Mouse (Mus musculus) lung, embryonic 16.5 days (tissue): Measurements from ENCODE around the gene Six3. TPM values are rescaled to one million over a fixed set of nuclear protein-coding genes. Genes with fewer than 3 reads are reported as not detected.

Experiments used
- ATAC-seq: fragments of 200-750 bp; cut with Nextera tagmentation; 2 replicates; pipeline ENCODE4 v1.8.0; 2017; ENCODE audit warnings: low read depth, mild to moderate bottlenecking, moderate library complexity
- H3K27ac ChIP-seq: fragments of 300-500 bp; sonication (generic); 2 replicates; pipeline ENCODE4 v1.5.1; 2014; ENCODE audit warnings: mild to moderate bottlenecking, control low read depth, low read length
- H3K27me3 ChIP-seq: fragments of 300-500 bp; sonication (generic); 2 replicates; pipeline ENCODE4 v1.6.1; 2014; ENCODE audit warnings: low read depth, low read length, mixed read lengths; ENCODE audit not compliant: control insufficient read depth, insufficient read depth
- H3K36me3 ChIP-seq: fragments of 300-500 bp; sonication (generic); 2 replicates; pipeline ENCODE4 v1.6.1; 2014; ENCODE audit warnings: low read length; ENCODE audit not compliant: control insufficient read depth, insufficient read depth
- H3K4me1 ChIP-seq: fragments of 300-500 bp; sonication (generic); replicated peaks from 2 replicates; pipeline ENCODE4 v1.6.1; 2014; ENCODE audit warnings: low read length, mixed read lengths; ENCODE audit not compliant: control insufficient read depth, insufficient read depth
- H3K4me2 ChIP-seq: fragments of 300-500 bp; sonication (generic); 2 replicates; pipeline ENCODE4 v1.6.1; 2014; ENCODE audit warnings: low read depth, low read length, control low read depth
- H3K4me3 ChIP-seq: fragments of 300-500 bp; sonication (generic); 2 replicates; pipeline ENCODE4 v1.5.1; 2014; ENCODE audit warnings: mild to moderate bottlenecking, low read length, control low read depth
- H3K9ac ChIP-seq: fragments of 300-500 bp; sonication (generic); 2 replicates; pipeline ENCODE4 v1.6.1; 2014; ENCODE audit warnings: low read length, control low read depth
- H3K9me3 ChIP-seq: fragments of 300-500 bp; sonication (generic); 2 replicates; pipeline ENCODE4 v1.6.1; 2016; ENCODE audit warnings: low read length; ENCODE audit not compliant: control insufficient read depth
- WGBS: fragments of 180-500 bp; shearing (Covaris S2); extraction: QIAGEN DNeasy Blood & Tissue Kit; methylation state at CpG from one replicate; pipeline ENCODE4 v1.1.7; 2014; 5-methylcytosine and 5-hydroxymethylcytosine counted together
- polyA plus RNA-seq: library from polyadenylated mRNA; unstranded; fragments of >200 nt; fragmentation: Nextera tagmentation; extraction: Ambion mirVana; gene quantifications from 2 replicates; pipeline ENCODE4 v1.2.1, GENCODE M21; 2015

The Six3 gene
- polyA plus RNA-seq, 1 experiment from 2014 or later, result not detected

- ATAC-seq, result no peak
- H3K4me1 ChIP-seq, result no peaks in the 10 kb centered on the region
- H3K27me3 ChIP-seq, result peaks cover 60% of the 10 kb centered on the region
- no peak overlapping the region for H3K27ac ChIP-seq
- 50% methylated on average over 5 of the region's 5 CpGs for WGBS
- H3K9ac ChIP-seq, result no peak overlapping the region
- H3K9me3 ChIP-seq, result no peaks in the 10 kb centered on the region
- H3K4me3 ChIP-seq, result no peak overlapping the region
- no peaks in the 10 kb centered on the region for H3K36me3 ChIP-seq
- no peak overlapping the region for H3K4me2 ChIP-seq
Observed at GRCm38 (mm10) chr17:85631106-85631505, 17.7 kb downstream of the Six3 start.

- ATAC-seq, result peak; percentile 54; the same call in 1 of the 2 replicates
- Histone ChIP-seq H3K4me3 (no peak overlapping the region), H3K4me2 (no peak overlapping the region), H3K27ac (no peak overlapping the region), H3K4me1 (no peaks in the 10 kb centered on the region), H3K9ac (no peak overlapping the region), H3K9me3 (no peaks in the 10 kb centered on the region), H3K27me3 (peaks cover 35% of the 10 kb centered on the region), H3K36me3 (no peaks in the 10 kb centered on the region)
- WGBS, result 1% methylated on average over 13 of the region's 13 CpGs
Observed at GRCm38 (mm10) chr17:85633619-85634018, 20.2 kb downstream of the Six3 start.

DNA sequence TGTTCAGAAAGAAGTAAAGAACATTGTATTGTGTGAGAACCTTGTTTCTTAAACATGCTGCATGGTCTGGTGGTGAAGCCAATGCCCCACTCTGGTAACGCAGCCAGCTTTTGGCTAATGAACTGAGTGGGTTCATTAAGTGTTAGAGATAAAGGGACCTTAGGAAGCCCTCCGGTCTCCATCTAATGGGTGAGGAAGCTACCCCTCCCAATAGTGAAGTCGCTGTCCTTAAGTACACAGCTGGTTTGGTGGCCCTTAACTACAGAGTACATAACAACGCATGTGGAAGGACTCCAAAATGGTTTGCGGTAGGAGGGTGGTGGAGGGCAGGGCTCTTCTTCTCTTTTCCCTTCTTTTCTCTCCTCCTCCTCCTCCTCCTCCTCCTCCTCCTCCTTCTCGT is 24.5 kb downstream of the Six3 start:
- Histone ChIP-seq H3K4me3 (no peak overlapping the region), H3K4me1 (no peaks in the 10 kb centered on the region), H3K4me2 (no peak overlapping the region), H3K27me3 (peaks cover 13% of the 10 kb centered on the region), H3K9ac (no peak overlapping the region), H3K9me3 (no peaks in the 10 kb centered on the region), H3K27ac (no peak overlapping the region), H3K36me3 (no peaks in the 10 kb centered on the region)
- no peak for ATAC-seq
- WGBS, result 34% methylated on average over 6 of the region's 6 CpGs

DNA sequence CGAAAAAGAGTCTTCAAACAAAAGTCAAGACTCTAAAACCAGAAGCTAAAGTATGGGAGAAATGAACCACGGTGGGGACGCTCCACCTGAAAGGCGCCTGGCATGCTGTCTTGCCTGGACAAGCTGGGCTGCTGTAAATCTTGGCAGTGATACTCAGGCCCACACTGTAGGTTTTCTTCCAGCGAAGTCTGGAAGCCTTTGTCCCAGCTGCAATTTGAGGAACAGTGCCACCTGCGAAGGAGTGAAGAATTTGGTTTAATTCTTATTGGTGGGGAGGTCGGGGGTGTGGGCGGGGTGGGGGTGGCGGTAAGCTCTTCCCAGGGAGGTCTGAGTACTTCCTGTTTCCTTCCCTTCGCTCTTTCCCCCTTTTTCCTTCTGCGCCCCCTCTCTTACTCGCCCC is 31.9 kb downstream of the Six3 start:
- no peak overlapping the region for H3K9ac ChIP-seq
- peak overlapping the region; percentile 66 for H3K4me2 ChIP-seq
- H3K9me3 ChIP-seq, result no peaks in the 10 kb centered on the region
- WGBS, result 12% methylated on average over 9 of the region's 12 CpGs
- peak overlapping the region; percentile 39 for H3K4me3 ChIP-seq
- peak; percentile 15; the same call in 1 of the 2 replicates for ATAC-seq
- no peaks in the 10 kb centered on the region; the same call in 1 of the 2 replicates for H3K4me1 ChIP-seq
- H3K36me3 ChIP-seq, result no peaks in the 10 kb centered on the region
- H3K27ac ChIP-seq, result no peak overlapping the region
- H3K27me3 ChIP-seq, result peaks cover 33% of the 10 kb centered on the region

DNA sequence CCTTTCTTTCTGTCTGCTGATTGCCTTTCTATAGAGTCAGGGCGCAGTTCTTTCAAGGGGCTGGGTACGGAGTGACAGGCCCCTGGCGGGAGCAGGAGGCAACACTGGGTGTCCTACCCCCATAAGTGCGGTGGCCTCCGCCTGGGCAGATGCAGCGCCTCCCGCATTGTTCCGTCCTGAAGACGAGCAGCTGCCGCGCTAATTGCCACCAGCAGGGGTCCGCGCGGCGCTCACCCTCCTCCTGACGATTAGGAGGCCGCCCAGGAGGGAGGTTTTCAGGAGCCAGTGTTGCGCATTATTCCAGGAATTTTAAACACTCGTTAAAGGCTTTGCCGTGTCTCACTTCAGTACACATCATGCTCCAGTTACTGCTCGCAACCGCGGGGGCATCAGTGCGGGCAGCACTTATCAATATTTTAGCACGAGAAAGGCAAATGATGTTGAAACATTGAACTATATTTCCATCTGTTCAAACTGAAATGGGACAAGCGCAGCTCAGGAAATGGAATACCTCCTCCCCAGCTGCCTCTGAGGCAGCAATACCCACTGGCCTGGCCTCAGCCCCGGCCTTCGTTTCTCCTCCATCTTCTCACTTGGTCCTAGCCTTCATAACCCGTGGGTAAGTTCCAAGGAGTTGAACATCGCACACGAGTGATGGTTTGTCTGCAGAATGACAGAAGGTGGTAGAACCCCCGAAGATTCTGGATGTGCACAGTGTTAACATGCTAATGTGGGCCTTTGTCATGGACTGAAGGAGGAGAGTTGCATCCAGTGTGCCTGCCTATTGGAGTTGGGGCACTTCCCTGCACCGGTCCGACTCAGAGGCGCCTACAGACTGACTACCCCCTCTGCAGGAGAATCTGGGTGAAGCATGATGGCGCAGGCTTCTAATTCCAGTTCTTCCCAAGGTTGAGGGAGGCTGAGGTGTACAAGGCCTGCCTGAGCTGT is 32.6 kb downstream of the Six3 start:
- H3K36me3 ChIP-seq, result no peaks in the 10 kb centered on the region
- H3K9me3 ChIP-seq, result no peaks in the 10 kb centered on the region
- 4% methylated on average over 36 of the region's 36 CpGs for WGBS
- peaks cover 33% of the 10 kb centered on the region for H3K27me3 ChIP-seq
- peak; percentile 41 for ATAC-seq
- H3K4me2 ChIP-seq, result peak overlapping the region; percentile 66
- H3K4me1 ChIP-seq, result no peaks in the 10 kb centered on the region; the same call in 1 of the 2 replicates
- no peak overlapping the region for H3K27ac ChIP-seq
- peak overlapping the region; percentile 39 for H3K4me3 ChIP-seq
- H3K9ac ChIP-seq, result no peak overlapping the region

DNA sequence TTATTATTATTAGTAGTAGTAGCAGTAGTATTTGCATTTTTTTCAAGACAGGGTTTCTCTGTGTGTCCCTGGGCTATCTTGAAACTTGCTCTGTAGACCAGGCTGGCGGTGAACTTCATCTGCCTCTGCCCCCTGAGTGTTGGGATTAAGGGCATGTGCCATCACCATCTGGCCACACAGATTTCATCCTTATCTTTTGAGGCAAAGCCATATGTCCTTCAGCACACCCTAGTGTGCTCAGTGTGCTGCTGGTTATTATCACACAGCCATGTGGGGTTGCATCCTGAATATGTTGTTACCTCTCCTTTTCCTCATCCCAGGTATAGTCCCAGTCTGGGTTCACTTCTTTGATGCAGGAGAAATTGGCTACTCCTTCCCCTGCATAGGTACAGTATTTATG is 46.6 kb downstream of the Six3 start:
- H3K4me2 ChIP-seq, result no peak overlapping the region
- no peaks in the 10 kb centered on the region for H3K9me3 ChIP-seq
- H3K27ac ChIP-seq, result no peak overlapping the region
- no peak overlapping the region for H3K9ac ChIP-seq
- no peak overlapping the region for H3K4me3 ChIP-seq
- WGBS, result 74% methylated on average over 1 of the region's 1 CpGs
- no peak for ATAC-seq
- H3K4me1 ChIP-seq, result no peaks in the 10 kb centered on the region
- no peaks in the 10 kb centered on the region for H3K36me3 ChIP-seq
- H3K27me3 ChIP-seq, result peaks cover 18% of the 10 kb centered on the region

DNA sequence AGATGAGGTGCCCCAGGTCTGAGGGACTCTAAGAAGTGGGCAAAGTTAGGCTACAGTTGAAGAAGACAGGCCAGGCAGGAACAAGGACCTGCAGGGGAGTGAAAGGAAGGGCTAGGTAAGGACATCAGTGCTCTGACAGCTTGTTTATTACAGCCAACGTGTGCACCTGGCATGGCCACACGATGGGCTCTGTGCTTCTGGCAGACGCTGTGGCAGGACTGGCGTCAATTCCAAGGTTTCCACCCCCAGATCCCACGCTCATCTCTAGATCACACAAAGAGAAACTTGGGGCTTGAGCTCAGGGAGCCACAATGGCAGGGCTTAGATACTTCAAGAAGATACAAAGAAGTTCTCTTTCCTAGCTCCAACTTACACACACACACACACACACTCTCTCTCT is 48.1 kb downstream of the Six3 start:
- Histone ChIP-seq H3K4me2 (no peak overlapping the region), H3K27ac (no peak overlapping the region), H3K36me3 (no peaks in the 10 kb centered on the region), H3K9me3 (no peaks in the 10 kb centered on the region), H3K4me3 (no peak overlapping the region), H3K27me3 (peaks cover 24% of the 10 kb centered on the region), H3K9ac (no peak overlapping the region), H3K4me1 (no peaks in the 10 kb centered on the region; the same call in 1 of the 2 replicates)
- 45% methylated on average over 5 of the region's 5 CpGs for WGBS
- ATAC-seq, result no peak

DNA sequence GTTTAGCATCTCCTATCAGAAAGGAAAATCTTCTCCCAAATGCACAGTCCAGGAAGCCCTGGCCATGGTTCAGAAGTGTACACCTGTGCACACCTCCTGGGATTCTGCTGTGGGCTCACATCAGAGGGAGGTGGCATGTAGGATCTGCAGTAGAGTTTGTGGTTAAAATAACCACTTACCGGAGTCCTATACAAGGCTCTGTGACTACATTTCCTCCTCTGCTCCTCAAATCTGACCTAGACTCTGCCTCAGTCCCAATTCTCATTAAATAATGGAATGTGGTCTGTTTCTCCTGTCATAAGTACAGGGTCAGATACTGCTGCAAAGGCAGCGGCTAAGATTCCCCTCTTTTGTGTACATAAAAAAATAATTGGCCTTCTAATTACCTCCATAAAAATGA is 50.8 kb downstream of the Six3 start:
- H3K27ac ChIP-seq, result no peak overlapping the region
- peak overlapping the region; percentile 51; the same call in 1 of the 2 replicates for H3K4me2 ChIP-seq
- no peaks in the 10 kb centered on the region; the same call in 1 of the 2 replicates for H3K4me1 ChIP-seq
- peaks cover 27% of the 10 kb centered on the region for H3K27me3 ChIP-seq
- no peaks in the 10 kb centered on the region for H3K36me3 ChIP-seq
- no peak overlapping the region for H3K9ac ChIP-seq
- H3K9me3 ChIP-seq, result no peaks in the 10 kb centered on the region
- ATAC-seq, result 0 out of 2 replicates have a peak, but pooled peaks have one; percentile 23
- no peak overlapping the region for H3K4me3 ChIP-seq
- WGBS, result 30% methylated on average over 2 of the region's 2 CpGs

DNA sequence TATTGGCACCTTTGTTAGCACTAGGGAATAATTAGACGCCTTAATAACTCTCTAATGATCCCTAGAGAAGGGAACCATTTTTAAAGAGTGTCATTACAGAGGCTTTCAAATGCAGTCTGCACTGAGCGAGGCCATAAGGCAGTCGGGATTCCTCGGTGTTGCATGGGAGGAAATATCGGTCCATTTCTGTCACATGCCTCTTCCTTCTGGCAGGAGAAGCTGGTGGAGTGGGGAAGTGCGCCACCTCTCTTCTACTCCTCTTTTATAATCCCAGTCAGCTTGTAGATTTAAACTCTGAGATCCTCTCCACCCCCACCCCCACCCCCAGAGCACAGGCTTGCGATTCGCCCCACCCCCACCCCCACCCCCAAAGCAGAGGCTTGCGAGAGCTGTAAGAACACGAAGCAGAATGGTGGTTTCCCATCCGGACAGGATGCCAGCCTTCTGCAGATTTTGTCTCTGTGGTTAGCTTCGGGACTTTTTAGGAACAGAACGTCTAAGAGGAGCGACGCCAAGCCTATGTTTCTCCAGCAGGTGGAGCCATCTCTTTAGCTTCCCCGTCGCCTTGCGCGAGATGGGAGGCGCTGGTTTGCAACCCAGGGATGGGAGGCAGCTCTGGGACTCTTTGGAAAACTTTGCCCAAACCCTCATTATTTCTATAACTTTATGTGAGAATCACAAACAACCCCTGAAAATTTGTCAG is 51.4 kb downstream of the Six3 start:
- Histone ChIP-seq H3K9ac (no peak overlapping the region), H3K4me2 (peak overlapping the region; percentile 51), H3K27ac (no peak overlapping the region), H3K27me3 (peaks cover 27% of the 10 kb centered on the region), H3K36me3 (no peaks in the 10 kb centered on the region), H3K4me3 (peak overlapping the region; percentile 29), H3K9me3 (no peaks in the 10 kb centered on the region), H3K4me1 (no peaks in the 10 kb centered on the region; the same call in 1 of the 2 replicates)
- 2% methylated on average over 20 of the region's 20 CpGs for WGBS
- ATAC-seq, result peak; percentile 79
